Mouse (Mus musculus) heart, embryonic 14.5 days (tissue): ENCODE results near the gene Mrgprf. TPM values are rescaled to one million over a fixed set of nuclear protein-coding genes. Genes with fewer than 3 reads are reported as not detected.

Experiments
- ATAC-seq: fragments of 200-750 bp; cut with Nextera tagmentation; 2 replicates; pipeline ENCODE4 v1.8.0; 2017; ENCODE audit warnings: low read depth, moderate TSS enrichment; ENCODE audit not compliant: insufficient number of reproducible peaks, insufficient read depth, low FRiP score
- H3K27ac ChIP-seq, 2 experiments: fragments of 200-500 bp in 1 of 2; fragments of 300-500 bp in 1 of 2; sonication (generic) in 1 of 2; replicated peaks in 1 of 2; 2 replicates each; pipeline ENCODE4 v1.5.1; 2012 to 2014; ENCODE audit warnings: low read depth in 2 of 2, low read length in 2 of 2, control low read depth in 1 of 2, mild to moderate bottlenecking in 1 of 2, mixed read lengths in 1 of 2; ENCODE audit not compliant: control insufficient read depth in 1 of 2, insufficient read depth in 1 of 2
- H3K27me3 ChIP-seq: fragments of 300-500 bp; sonication (generic); 2 replicates; pipeline ENCODE4 v1.6.1; 2014; ENCODE audit warnings: mild to moderate bottlenecking, low read length, control low read depth; ENCODE audit not compliant: control insufficient read depth, insufficient read depth
- H3K36me3 ChIP-seq: fragments of 300-500 bp; sonication (generic); 2 replicates; pipeline ENCODE4 v1.6.1; 2014; ENCODE audit warnings: mild to moderate bottlenecking, control low read depth, low read length, mixed read lengths; ENCODE audit not compliant: control insufficient read depth, insufficient read depth
- H3K4me1 ChIP-seq, 2 experiments: fragments of 200-500 bp in 1 of 2; fragments of 300-500 bp in 1 of 2; sonication (generic) in 1 of 2; 2 replicates each; pipeline ENCODE4 v1.6.1; 2012 to 2014; ENCODE audit warnings: low read length in 2 of 2, control low read depth in 1 of 2, mixed read lengths in 1 of 2; ENCODE audit not compliant: control insufficient read depth in 2 of 2, insufficient read depth in 2 of 2
- H3K4me2 ChIP-seq: fragments of 300-500 bp; sonication (generic); 2 replicates; pipeline ENCODE4 v1.6.1; 2014; ENCODE audit warnings: mild to moderate bottlenecking, low read length
- H3K4me3 ChIP-seq, 2 experiments: fragments of 200-500 bp in 1 of 2; fragments of 300-500 bp in 1 of 2; sonication (generic) in 1 of 2; 2 replicates each; pipeline ENCODE4 v1.5.1; 2012 to 2014; ENCODE audit warnings: low read length in 2 of 2, mild to moderate bottlenecking in 2 of 2, control low read depth in 1 of 2, low read depth in 1 of 2, moderate library complexity in 1 of 2; ENCODE audit not compliant: control insufficient read depth in 1 of 2, insufficient read depth in 1 of 2
- H3K9ac ChIP-seq: fragments of 300-500 bp; sonication (generic); 2 replicates; pipeline ENCODE4 v1.6.1; 2014; ENCODE audit warnings: mild to moderate bottlenecking, low read length
- H3K9me3 ChIP-seq: fragments of 300-500 bp; sonication (generic); 2 replicates; pipeline ENCODE4 v1.6.1; 2016; ENCODE audit warnings: low read length, control low read depth; ENCODE audit not compliant: control insufficient read depth
- WGBS: fragments of 180-500 bp; shearing (Covaris S2); extraction: QIAGEN DNeasy Blood & Tissue Kit; methylation state at CpG from one replicate; pipeline ENCODE4 v1.1.7; 2014; 5-methylcytosine and 5-hydroxymethylcytosine counted together
- polyA plus RNA-seq: library from polyadenylated mRNA; unstranded; fragments of >200 nt; fragmentation: Nextera tagmentation; extraction: Ambion mirVana; gene quantifications from 2 replicates; pipeline ENCODE4 v1.2.1, GENCODE M21; 2014

Mrgprf gene
- polyA plus RNA-seq, 1 experiment from 2014 or later, result 0.77 TPM

DNA sequence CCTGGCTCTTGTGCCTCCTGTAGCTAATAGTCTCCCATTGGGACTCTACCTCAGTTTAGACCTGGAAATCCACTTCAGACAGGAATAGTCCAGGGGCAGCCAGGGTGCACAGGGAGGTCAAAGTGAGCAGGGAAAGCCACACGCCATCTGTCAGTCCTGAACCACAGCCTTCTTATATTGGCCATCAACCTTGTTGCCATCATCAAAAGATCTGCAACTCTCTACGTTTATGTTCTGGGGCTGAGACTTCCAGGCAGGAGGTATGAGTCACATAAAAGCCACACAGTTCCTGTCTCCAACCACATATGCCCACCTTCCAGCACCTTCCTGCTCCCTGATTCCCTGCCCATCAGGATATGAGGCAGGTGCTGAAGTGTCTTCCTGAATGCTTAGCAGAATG is 37.3 kb downstream of the Mrgprf start:
- Histone ChIP-seq H3K36me3 (no peaks in the 10 kb centered on the region), H3K9me3 (no peaks in the 10 kb centered on the region), H3K27me3 (no peaks in the 10 kb centered on the region), H3K9ac (no peak overlapping the region), H3K27ac (no peak overlapping the region), H3K4me1 (peaks cover under 1 to 1% of the 10 kb centered on the region in 2 experiments), H3K4me3 (no peak overlapping the region), H3K4me2 (no peak overlapping the region)
- 53% methylated on average over 2 of the region's 2 CpGs for WGBS
- ATAC-seq, result no peak

DNA sequence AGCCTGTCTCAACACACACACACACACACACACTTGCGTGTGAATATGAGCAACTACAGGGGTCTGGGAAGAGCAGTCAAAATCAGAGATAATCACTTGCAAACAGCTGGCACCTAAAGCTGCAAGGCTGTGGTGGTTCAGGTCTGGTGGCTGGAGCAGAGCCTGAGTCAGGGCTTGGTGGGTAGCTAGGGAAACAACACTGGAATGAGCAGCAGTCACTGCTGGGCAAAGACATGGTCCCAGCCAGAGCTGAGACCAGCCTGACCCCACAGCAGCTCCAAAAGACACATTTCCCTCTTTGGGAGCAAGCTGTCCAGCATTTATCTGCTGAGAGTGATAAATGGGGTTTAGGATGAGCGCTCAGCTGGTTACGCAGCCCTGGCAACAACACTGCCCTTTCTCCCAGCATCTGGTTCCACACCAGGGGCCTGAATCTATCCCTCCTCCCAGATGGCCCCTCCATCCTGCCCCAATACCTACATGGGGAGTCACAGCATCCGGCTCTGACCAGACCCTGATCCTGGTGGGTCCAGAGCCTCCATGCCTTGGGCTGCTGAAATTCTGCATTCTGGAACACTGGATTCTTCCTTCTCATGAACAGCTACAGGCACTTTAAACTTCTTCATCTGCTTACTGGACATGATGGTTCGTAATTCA is 39.7 kb downstream of the Mrgprf start:
- WGBS, result 85% methylated on average over 5 of the region's 5 CpGs
- Histone ChIP-seq H3K4me2 (no peak overlapping the region), H3K27me3 (no peaks in the 10 kb centered on the region), H3K9me3 (no peaks in the 10 kb centered on the region), H3K4me3 (no peak overlapping the region), H3K36me3 (no peaks in the 10 kb centered on the region), H3K27ac (no peak overlapping the region), H3K4me1 (no peaks in the 10 kb centered on the region), H3K9ac (no peak overlapping the region)
- no peak for ATAC-seq

Other genes with a start within 250 kb of the Mrgprf start
- gene 1810010D01Rik, start 92.7 kb upstream of the Mrgprf start, polyA plus RNA-seq, result 0.23 TPM in 1 of 2 replicates, not detected in the other
- 2.4 and 3.0 TPM in 2 replicates for gene Tpcn2, start 16.8 kb upstream of the Mrgprf start, polyA plus RNA-seq
- not detected in 2 replicates for gene Mrgprd, start 14.0 kb downstream of the Mrgprf start, polyA plus RNA-seq